In genomic region chr4:125044454-125044853, GRCm38 (mm10) we compare ENCODE assay signal across 22 mouse cellular contexts. TPM values are rescaled to one million over a fixed set of nuclear protein-coding genes. Genes with fewer than 3 reads are reported as not detected.
DNase-seq lines count a peak whose midpoint lies in the region; TF ChIP-seq lines count a peak whose summit lies in the region.
"Had no signal": no experiment of that assay in that cellular context is flagged by ENCODE, and none has a peak within 500 bp of the region (broad histone marks: within the 10 kb centered on the region; RNA-seq: fewer than 3 reads in every experiment).

No protein-coding gene starts in this region.

- H3K36me3 ChIP-seq in heart, embryonic 10.5 days, result peaks cover 93% of the 10 kb centered on the region

- no peaks in the 10 kb centered on the region for H3K9me3 ChIP-seq in heart, embryonic 10.5 days
- H3K9me3 ChIP-seq: embryonic facial prominence, embryonic 10.5 days; embryonic facial prominence, embryonic 12.5 days; forebrain, embryonic 13.5 days; forebrain, embryonic 15.5 days had no signal

- no peak overlapping the region for H3K4me3 ChIP-seq in heart, embryonic 10.5 days
- no peak overlapping the region for H3K4me3 ChIP-seq in layer of hippocampus, adult 2 months
- H3K4me3 ChIP-seq: embryonic facial prominence, embryonic 10.5 days; embryonic facial prominence, embryonic 12.5 days; forebrain, embryonic 13.5 days; forebrain, embryonic 15.5 days had no signal

- no peaks in the 10 kb centered on the region for H3K27me3 ChIP-seq in heart, embryonic 10.5 days (ENCODE audit: insufficient read depth, poor library complexity, severe bottlenecking)
- H3K27me3 ChIP-seq: embryonic facial prominence, embryonic 12.5 days; forebrain, embryonic 13.5 days; forebrain, embryonic 15.5 days had no signal

- WGBS in heart, embryonic 10.5 days, result 87% methylated on average over 7 of the region's 7 CpGs

- DNase-seq in heart, adult 11 months, result peak; percentile 93
- DNase-seq in heart, postnatal 25 days (ENCODE audit: low spot score), result no peak
- DNase-seq in heart, adult 8-10 months (ENCODE audit: low spot score), result peak; percentile 33
- DNase-seq in heart, embryonic 10.5 days (ENCODE audit: low spot score), result no peak
- no peak for DNase-seq in layer of hippocampus, adult 2 months (ENCODE audit: low spot score in 2 of 2)
- no peak for DNase-seq in layer of hippocampus, postnatal 14 days (ENCODE audit: low spot score in 2 of 2)
- DNase-seq in spleen, postnatal 4 days (ENCODE audit: low spot score in 2 of 2), result no peak
- DNase-seq: adrenal gland, adult 2 months; adrenal gland, postnatal 10 days; adrenal gland, postnatal 25 days; cerebellum, adult 11-12 months; cerebellum, adult 2 months; cerebellum, adult 9-10 months; cerebellum, postnatal 10 days; cerebellum, postnatal 25 days had no signal

- H3K27ac ChIP-seq in heart, embryonic 10.5 days, result no peak overlapping the region
- peak overlapping the region; percentile 67; the same call in 1 of the 2 replicates for H3K27ac ChIP-seq in layer of hippocampus, adult 2 months
- H3K27ac ChIP-seq: embryonic facial prominence, embryonic 10.5 days; embryonic facial prominence, embryonic 12.5 days; forebrain, embryonic 13.5 days; forebrain, embryonic 15.5 days had no signal

- no peak for TF ChIP-seq CTCF in layer of hippocampus, adult 2 months (conservative IDR thresholded peaks at IDR 0.05)

- intact Hi-C loops in heart, postnatal 25 days (cut with DNase I), result no loop called here

- H3K4me1 ChIP-seq in heart, embryonic 10.5 days, result no peaks in the 10 kb centered on the region
- H3K4me1 ChIP-seq: embryonic facial prominence, embryonic 10.5 days; embryonic facial prominence, embryonic 12.5 days; forebrain, embryonic 13.5 days; forebrain, embryonic 15.5 days had no signal

RNA-seq across cellular contexts. Expression of gene Dnali1, which starts 21.0 kb away (rescaled TPM):
- not detected for total RNA-seq in heart, postnatal 25 days (2021)
- total RNA-seq in heart, adult 8-10 months (2022), result under 1 TPM in 1 of 4 experiments, not detected in 3; 0.11 TPM
- 0.12 and 0.28 TPM in 2 replicates for polyA plus RNA-seq in heart, embryonic 10.5 days (2016; fragmentation: Nextera tagmentation; extraction: Ambion mirVana)
- total RNA-seq in layer of hippocampus, adult 2 months (2021), result under 1 TPM; 0.64 to 1.00 TPM
- total RNA-seq in layer of hippocampus, postnatal 14 days (2021), result 1 to 10 TPM in 1 of 2 experiments, under 1 TPM in 1; 0.76 to 2.0 TPM
- total RNA-seq: adrenal gland, adult 2 months; adrenal gland, postnatal 10 days; adrenal gland, postnatal 25 days; adrenal gland, postnatal 4 days; ES-E14; MEL had no signal
- polyA plus RNA-seq: adrenal gland, adult 2 months had no signal

RNA-seq across cellular contexts. Expression of gene Snip1, which starts 22.0 kb away (rescaled TPM):
- total RNA-seq in heart, postnatal 25 days (2021), result 1 to 10 TPM; 7.6 to 8.8 TPM
- total RNA-seq in heart, adult 8-10 months (2022), result 1 to 10 TPM; 6.2 to 8.1 (median 7.6) TPM
- polyA plus RNA-seq in heart, embryonic 10.5 days (2016; fragmentation: Nextera tagmentation; extraction: Ambion mirVana), result 22.0 and 25.6 TPM in 2 replicates
- 10 to 100 TPM; 14.6 to 16.3 TPM for total RNA-seq in layer of hippocampus, adult 2 months (2021)
- total RNA-seq in layer of hippocampus, postnatal 14 days (2021), result 10 to 100 TPM; 13.7 to 15.1 TPM

RNA-seq across cellular contexts. Expression of gene Gnl2, which starts 28.1 kb away (rescaled TPM):
- total RNA-seq in heart, postnatal 25 days (2021), result 10 to 100 TPM; 25.9 to 27.0 TPM
- total RNA-seq in heart, adult 8-10 months (2022), result 10 to 100 TPM; 22.9 to 32.6 (median 24.3) TPM
- polyA plus RNA-seq in heart, embryonic 10.5 days (2016; fragmentation: Nextera tagmentation; extraction: Ambion mirVana), result 71.8 and 86.2 TPM in 2 replicates
- total RNA-seq in layer of hippocampus, adult 2 months (2021), result 10 to 100 TPM; 67.9 to 76.1 TPM
- total RNA-seq in layer of hippocampus, postnatal 14 days (2021), result 10 to 100 TPM; 62.6 to 71.7 TPM

RNA-seq across cellular contexts. Expression of gene Meaf6, which starts 40.5 kb away (rescaled TPM):
- 10 to 100 TPM; 21.1 to 22.0 TPM for total RNA-seq in heart, postnatal 25 days (2021)
- 10 to 100 TPM; 13.3 to 20.8 (median 19.9) TPM for total RNA-seq in heart, adult 8-10 months (2022)
- polyA plus RNA-seq in heart, embryonic 10.5 days (2016; fragmentation: Nextera tagmentation; extraction: Ambion mirVana), result 43.6 and 55.6 TPM in 2 replicates
- 100 to 1,000 TPM; 111 to 116 TPM for total RNA-seq in layer of hippocampus, adult 2 months (2021)
- total RNA-seq in layer of hippocampus, postnatal 14 days (2021), result 100 to 1,000 TPM; 110 to 113 TPM

RNA-seq across cellular contexts. Expression of gene Rspo1, which starts 58.2 kb away (rescaled TPM):
- total RNA-seq in heart, postnatal 25 days (2021), result 1 to 10 TPM; 3.1 to 3.6 TPM
- total RNA-seq in heart, adult 8-10 months (2022), result 1 to 10 TPM; 3.1 to 6.6 (median 4.7) TPM
- 6.2 and 12.9 TPM in 2 replicates for polyA plus RNA-seq in heart, embryonic 10.5 days (2016; fragmentation: Nextera tagmentation; extraction: Ambion mirVana)
- 1 to 10 TPM; 9.5 to 9.8 TPM for total RNA-seq in layer of hippocampus, adult 2 months (2021)
- 10 to 100 TPM; 13.0 to 18.6 TPM for total RNA-seq in layer of hippocampus, postnatal 14 days (2021)
- total RNA-seq: MEL had no signal

Comparison
In these comparisons a context has a peak if more than half of its experiments do, and no peak if none do; other contexts are left out.
1. DNase-seq: peak in heart, adult 11 months (single experiment) and heart, adult 8-10 months (single experiment); none in heart, postnatal 25 days (single experiment), heart, embryonic 10.5 days (single experiment), layer of hippocampus, adult 2 months (0 of 2), layer of hippocampus, postnatal 14 days (0 of 2) and spleen, postnatal 4 days (0 of 2).